ENCODE assay signal across 24 mouse cellular contexts in the genomic region with DNA sequence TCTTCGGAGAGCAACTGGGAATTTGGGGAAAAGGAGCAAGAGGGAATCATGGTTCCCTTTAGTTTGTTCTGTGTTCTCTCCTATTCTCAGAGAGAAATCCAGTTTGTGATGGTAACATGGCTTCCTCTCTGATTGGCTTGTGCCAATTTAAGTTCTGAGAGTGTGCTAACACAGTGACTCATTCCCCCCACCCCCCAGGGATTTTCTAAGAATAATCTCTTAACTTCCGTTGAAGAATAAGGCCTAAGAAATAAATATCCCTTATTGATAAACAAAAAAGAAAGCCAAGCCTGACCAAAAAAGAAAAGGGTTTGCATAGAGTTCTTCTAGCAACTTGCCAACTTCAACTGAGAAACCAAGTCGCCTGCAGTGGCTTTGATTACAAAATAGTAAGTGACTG.
DNase-seq lines count a peak whose midpoint lies in the region; ATAC-seq and TF ChIP-seq lines count a peak whose summit lies in the region.
"Had no signal": no experiment of that assay in that cellular context is flagged by ENCODE, and none has a peak within 500 bp of the region (broad histone marks: within the 10 kb centered on the region; RNA-seq: fewer than 3 reads in every experiment).

No protein-coding gene starts in this region.

- no peak overlapping the region for H3K4me2 ChIP-seq in liver, embryonic 11.5 days
- no peak overlapping the region for H3K4me2 ChIP-seq in midbrain, embryonic 11.5 days
- no peak overlapping the region for H3K4me2 ChIP-seq in midbrain, embryonic 15.5 days
- no peak overlapping the region for H3K4me2 ChIP-seq in heart, embryonic 12.5 days
- H3K4me2 ChIP-seq: embryonic facial prominence, embryonic 12.5 days; embryonic facial prominence, embryonic 15.5 days; hindbrain, embryonic 12.5 days; hindbrain, embryonic 15.5 days; intestine, embryonic 15.5 days had no signal

- TF ChIP-seq POLR2A in liver, adult 2 months (IDR thresholded peaks at IDR 0.05; ENCODE audit: extremely low read depth, insufficient read depth, low read length), result no peak
- TF ChIP-seq POLR2A in small intestine, adult 2 months (IDR thresholded peaks at IDR 0.05; ENCODE audit: low read depth, low read length), result no peak

- H3K9me3 ChIP-seq in liver, embryonic 11.5 days (ENCODE audit: control insufficient read depth, low read length), result no peaks in the 10 kb centered on the region
- no peaks in the 10 kb centered on the region for H3K9me3 ChIP-seq in midbrain, embryonic 11.5 days (ENCODE audit: control insufficient read depth, low read length)
- no peaks in the 10 kb centered on the region for H3K9me3 ChIP-seq in midbrain, embryonic 15.5 days
- no peaks in the 10 kb centered on the region for H3K9me3 ChIP-seq in heart, embryonic 12.5 days (replicated peaks)
- H3K9me3 ChIP-seq: embryonic facial prominence, embryonic 12.5 days; embryonic facial prominence, embryonic 15.5 days; G1E; hindbrain, embryonic 12.5 days; hindbrain, embryonic 15.5 days; intestine, embryonic 15.5 days had no signal

- DNase-seq in liver, adult 2 months (ENCODE audit: extremely low read depth, low read depth, low spot score), result peak; percentile 19
- no peak for DNase-seq in liver, embryonic 11.5 days (ENCODE audit: low spot score)
- peak; percentile 51 for DNase-seq in midbrain, embryonic 11.5 days (ENCODE audit: low spot score, missing footprints)
- DNase-seq in NIH3T3 (ENCODE audit: low read depth), result peak; percentile 61
- no peak for DNase-seq in cerebellum, adult 8-10 months
- DNase-seq: adrenal gland, postnatal 10 days; adrenal gland, postnatal 36 days; cerebellum, adult 18-20 months; cerebellum, adult 9-11 months; cerebellum, postnatal 25 days; forebrain, postnatal 0 days; gastrocnemius, adult 2 months; gastrocnemius, postnatal 14 days; heart, adult 18-20 months had no signal

- ATAC-seq in liver, embryonic 11.5 days (replicated peaks; ENCODE audit: low FRiP score), result no peak
- no peak for ATAC-seq in midbrain, embryonic 11.5 days (ENCODE audit: low FRiP score)
- ATAC-seq in midbrain, embryonic 15.5 days (replicated peaks), result no peak
- no peak for ATAC-seq in heart, embryonic 12.5 days (ENCODE audit: insufficient number of reproducible peaks, low FRiP score)
- ATAC-seq: forebrain, embryonic 14.5 days; forebrain, postnatal 0 days; intestine, embryonic 15.5 days had no signal

- no peaks in the 10 kb centered on the region for H3K36me3 ChIP-seq in liver, adult 2 months (ENCODE audit: control insufficient read depth, insufficient read depth, low read length)
- no peaks in the 10 kb centered on the region for H3K36me3 ChIP-seq in liver, embryonic 11.5 days (ENCODE audit: control insufficient read depth, insufficient read depth, low read length)
- no peaks in the 10 kb centered on the region for H3K36me3 ChIP-seq in midbrain, embryonic 11.5 days (ENCODE audit: control insufficient read depth, insufficient read depth, low read length)
- H3K36me3 ChIP-seq in midbrain, embryonic 15.5 days (replicated peaks), result no peaks in the 10 kb centered on the region
- H3K36me3 ChIP-seq in small intestine, adult 2 months (ENCODE audit: control insufficient read depth, insufficient read depth, low read length), result no peaks in the 10 kb centered on the region
- no peaks in the 10 kb centered on the region for H3K36me3 ChIP-seq in heart, embryonic 12.5 days
- H3K36me3 ChIP-seq: embryonic facial prominence, embryonic 12.5 days; embryonic facial prominence, embryonic 15.5 days; G1E; hindbrain, embryonic 12.5 days; hindbrain, embryonic 15.5 days; intestine, embryonic 15.5 days had no signal

- no peak overlapping the region for H3K9ac ChIP-seq in liver, adult 2 months (ENCODE audit: low read depth, low read length)
- H3K9ac ChIP-seq in liver, embryonic 11.5 days (ENCODE audit: low read depth, low read length), result no peak overlapping the region
- no peak overlapping the region for H3K9ac ChIP-seq in midbrain, embryonic 11.5 days (ENCODE audit: low read length)
- no peak overlapping the region for H3K9ac ChIP-seq in midbrain, embryonic 15.5 days
- no peak overlapping the region for H3K9ac ChIP-seq in heart, embryonic 12.5 days
- H3K9ac ChIP-seq: embryonic facial prominence, embryonic 12.5 days; embryonic facial prominence, embryonic 15.5 days; forebrain, postnatal 0 days; hindbrain, embryonic 12.5 days; hindbrain, embryonic 15.5 days; intestine, embryonic 15.5 days had no signal

- no peak for TF ChIP-seq CTCF in liver, adult 2 months (IDR thresholded peaks at IDR 0.05; ENCODE audit: low read depth, low read length)
- TF ChIP-seq CTCF in small intestine, adult 2 months (IDR thresholded peaks at IDR 0.05; ENCODE audit: extremely low read depth, insufficient read length, insufficient replicate concordance, low read depth, low read length), result no peak

- 54% methylated on average over 3 of the region's 3 CpGs for WGBS in liver, adult 2 months
- 69% methylated on average over 3 of the region's 3 CpGs for WGBS in liver, embryonic 11.5 days
- 72% methylated on average over 3 of the region's 3 CpGs for WGBS in midbrain, embryonic 11.5 days
- 85% methylated on average over 3 of the region's 3 CpGs for WGBS in midbrain, embryonic 15.5 days
- WGBS in small intestine, adult 2 months, result 61% methylated on average over 3 of the region's 3 CpGs
- WGBS in heart, embryonic 12.5 days, result 73% methylated on average over 3 of the region's 3 CpGs

- H3K79me2 ChIP-seq in liver, adult 2 months (ENCODE audit: control insufficient read depth, insufficient read depth, low read length), result no peaks in the 10 kb centered on the region; the same call in 1 of the 2 replicates

- H3K4me1 ChIP-seq in liver, adult 2 months (ENCODE audit: control insufficient read depth, insufficient read depth, low read length), result peaks cover 2% of the 10 kb centered on the region; the same call in 1 of the 2 replicates
- no peaks in the 10 kb centered on the region for H3K4me1 ChIP-seq in liver, embryonic 11.5 days (replicated peaks; ENCODE audit: control insufficient read depth, insufficient read depth, low read length)
- H3K4me1 ChIP-seq in midbrain, embryonic 11.5 days (ENCODE audit: control insufficient read depth, insufficient read depth, low read length), result no peaks in the 10 kb centered on the region
- H3K4me1 ChIP-seq in midbrain, embryonic 15.5 days, result no peaks in the 10 kb centered on the region
- H3K4me1 ChIP-seq in small intestine, adult 2 months (ENCODE audit: control insufficient read depth, insufficient read depth, insufficient read length, low read length), result peaks cover 16% of the 10 kb centered on the region; the same call in 1 of the 2 replicates
- H3K4me1 ChIP-seq in heart, embryonic 12.5 days (replicated peaks), result no peaks in the 10 kb centered on the region
- H3K4me1 ChIP-seq: embryonic facial prominence, embryonic 12.5 days; embryonic facial prominence, embryonic 15.5 days; hindbrain, embryonic 15.5 days had no signal

- H3K4me3 ChIP-seq in liver, adult 2 months (ENCODE audit: insufficient read depth, low read depth, low read length), result no peak overlapping the region
- no peak overlapping the region for H3K4me3 ChIP-seq in liver, embryonic 11.5 days (ENCODE audit: low read depth, low read length)
- no peak overlapping the region for H3K4me3 ChIP-seq in midbrain, embryonic 11.5 days (ENCODE audit: low read depth, low read length)
- H3K4me3 ChIP-seq in midbrain, embryonic 15.5 days, result no peak overlapping the region
- H3K4me3 ChIP-seq in small intestine, adult 2 months (ENCODE audit: low read depth, low read length), result no peak overlapping the region
- H3K4me3 ChIP-seq in heart, embryonic 12.5 days, result no peak overlapping the region
- H3K4me3 ChIP-seq: embryonic facial prominence, embryonic 12.5 days; embryonic facial prominence, embryonic 15.5 days; gastrocnemius, adult 2 months; hindbrain, embryonic 12.5 days; hindbrain, embryonic 15.5 days; intestine, embryonic 15.5 days had no signal

- no peaks in the 10 kb centered on the region for H3K27me3 ChIP-seq in liver, adult 2 months (ENCODE audit: control insufficient read depth, insufficient read depth, low read length)
- H3K27me3 ChIP-seq in liver, embryonic 11.5 days (replicated peaks; ENCODE audit: control insufficient read depth, insufficient read depth, low read length), result no peaks in the 10 kb centered on the region
- no peaks in the 10 kb centered on the region for H3K27me3 ChIP-seq in midbrain, embryonic 11.5 days (ENCODE audit: control insufficient read depth, insufficient read depth, low read length)
- H3K27me3 ChIP-seq in midbrain, embryonic 15.5 days (replicated peaks), result no peaks in the 10 kb centered on the region
- no peaks in the 10 kb centered on the region for H3K27me3 ChIP-seq in small intestine, adult 2 months (ENCODE audit: control insufficient read depth, insufficient read depth, low read length)
- H3K27me3 ChIP-seq in heart, embryonic 12.5 days (replicated peaks), result no peaks in the 10 kb centered on the region
- H3K27me3 ChIP-seq: embryonic facial prominence, embryonic 12.5 days; embryonic facial prominence, embryonic 15.5 days; hindbrain, embryonic 12.5 days; hindbrain, embryonic 15.5 days; intestine, embryonic 15.5 days had no signal

- H3K27ac ChIP-seq in liver, adult 2 months (replicated peaks; ENCODE audit: insufficient read depth, low read depth, low read length), result no peak overlapping the region
- H3K27ac ChIP-seq in liver, embryonic 11.5 days (ENCODE audit: low read depth, low read length), result no peak overlapping the region
- no peak overlapping the region for H3K27ac ChIP-seq in midbrain, embryonic 11.5 days (ENCODE audit: low read depth, low read length)
- H3K27ac ChIP-seq in midbrain, embryonic 15.5 days, result no peak overlapping the region
- H3K27ac ChIP-seq in small intestine, adult 2 months (ENCODE audit: insufficient read depth, low read depth, low read length), result peak overlapping the region; percentile 0; the same call in 1 of the 2 replicates
- H3K27ac ChIP-seq in heart, embryonic 12.5 days (ENCODE audit: poor library complexity, severe bottlenecking), result no peak overlapping the region
- H3K27ac ChIP-seq: embryonic facial prominence, embryonic 12.5 days; embryonic facial prominence, embryonic 15.5 days; gastrocnemius, adult 2 months; hindbrain, embryonic 12.5 days; hindbrain, embryonic 15.5 days; intestine, embryonic 15.5 days had no signal

Comparison
In these comparisons a context has a peak if more than half of its experiments do, and no peak if none do; other contexts are left out.
1. DNase-seq: peak in liver, adult 2 months (single experiment), midbrain, embryonic 11.5 days (single experiment) and NIH3T3 (single experiment); none in liver, embryonic 11.5 days (single experiment) and cerebellum, adult 8-10 months (single experiment).